ENCODE assay signal across 8 mouse cellular contexts in the genomic region with DNA sequence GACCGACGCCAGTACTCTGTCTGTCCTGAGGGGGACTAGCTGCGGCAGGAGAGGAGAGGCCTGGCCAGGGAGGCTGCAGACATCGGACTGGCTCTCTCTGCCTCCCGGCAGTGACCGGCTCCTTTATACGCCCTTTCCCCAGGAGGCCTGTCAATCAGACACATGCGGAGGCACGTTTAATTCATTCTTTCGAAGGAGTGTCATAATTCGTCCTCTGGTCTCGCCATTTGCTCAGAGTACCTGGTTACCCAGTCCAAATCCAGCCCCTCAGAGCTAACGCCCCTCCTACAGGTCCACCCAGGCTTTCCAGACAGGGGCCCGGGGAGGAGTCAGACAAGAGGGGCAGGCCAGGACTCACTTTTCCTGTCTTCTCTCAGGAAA. TPM values are rescaled to one million over a fixed set of nuclear protein-coding genes. Genes with fewer than 3 reads are reported as not detected.
DNase-seq lines count a peak whose midpoint lies in the region; ATAC-seq lines count a peak whose summit lies in the region.

A gene (minus strand): TSS at position 242 of the 381 bp plus-strand sequence.

- WGBS in embryonic facial prominence, embryonic 14.5 days: under 1% methylated on average over 13 of the region's 14 CpGs
- 1% methylated on average over 14 of the region's 14 CpGs for WGBS in heart, embryonic 12.5 days
- WGBS in kidney, embryonic 15.5 days: 3% methylated on average over 14 of the region's 14 CpGs
- WGBS in stomach, embryonic 16.5 days: 4% methylated on average over 14 of the region's 14 CpGs

- peaks cover 13% of the 10 kb centered on the region for H3K36me3 ChIP-seq in embryonic facial prominence, embryonic 14.5 days (ENCODE audit: control insufficient read depth, insufficient read depth, low read length)
- H3K36me3 ChIP-seq in heart, embryonic 12.5 days: no peaks in the 10 kb centered on the region
- H3K36me3 ChIP-seq in kidney, embryonic 15.5 days: no peaks in the 10 kb centered on the region
- 0 out of 2 replicates have a peak, but pooled peaks cover 4% of the 10 kb centered on the region for H3K36me3 ChIP-seq in stomach, embryonic 16.5 days (ENCODE audit: control insufficient read depth, insufficient read depth, low read length)

- H3K4me2 ChIP-seq in embryonic facial prominence, embryonic 14.5 days (ENCODE audit: low read depth, low read length): peak within 1 kb of the TSS; percentile 58
- peak within 1 kb of the TSS; percentile 70 for H3K4me2 ChIP-seq in heart, embryonic 12.5 days
- peak within 1 kb of the TSS; percentile 62 for H3K4me2 ChIP-seq in kidney, embryonic 15.5 days
- peak within 1 kb of the TSS; percentile 51 for H3K4me2 ChIP-seq in stomach, embryonic 16.5 days (ENCODE audit: low read depth, low read length)

- peak within 1 kb of the TSS; percentile 77 for H3K27ac ChIP-seq in embryonic facial prominence, embryonic 14.5 days (replicated peaks; ENCODE audit: low read depth, low read length)
- 0 out of 2 replicates have a peak within 1 kb of the TSS, but pooled peaks have one; percentile 46 for H3K27ac ChIP-seq in heart, embryonic 12.5 days (ENCODE audit: poor library complexity, severe bottlenecking)
- 0 out of 2 replicates have a peak within 1 kb of the TSS, but pooled peaks have one; percentile 11 for H3K27ac ChIP-seq in kidney, embryonic 15.5 days
- H3K27ac ChIP-seq in stomach, embryonic 16.5 days (ENCODE audit: low read length): peak within 1 kb of the TSS; percentile 77

- no peaks in the 10 kb centered on the region for H3K9me3 ChIP-seq in embryonic facial prominence, embryonic 14.5 days (ENCODE audit: control insufficient read depth, low read length)
- no peaks in the 10 kb centered on the region for H3K9me3 ChIP-seq in heart, embryonic 12.5 days (replicated peaks)
- H3K9me3 ChIP-seq in kidney, embryonic 15.5 days (replicated peaks): no peaks in the 10 kb centered on the region
- H3K9me3 ChIP-seq in stomach, embryonic 16.5 days (replicated peaks; ENCODE audit: control insufficient read depth, low read length): no peaks in the 10 kb centered on the region

- ATAC-seq in embryonic facial prominence, embryonic 14.5 days (ENCODE audit: low read depth): peak; percentile 96
- peak; percentile 76; the same call in 1 of the 2 replicates for ATAC-seq in heart, embryonic 12.5 days (ENCODE audit: insufficient number of reproducible peaks, low FRiP score)
- peak; percentile 92 for ATAC-seq in kidney, embryonic 15.5 days (replicated peaks; ENCODE audit: low FRiP score)
- peak; percentile 89 for ATAC-seq in stomach, embryonic 16.5 days (ENCODE audit: insufficient read depth, low FRiP score)

- H3K4me1 ChIP-seq in embryonic facial prominence, embryonic 14.5 days (ENCODE audit: control insufficient read depth, insufficient read depth, low read length): peaks cover 20% of the 10 kb centered on the region
- H3K4me1 ChIP-seq in heart, embryonic 12.5 days (replicated peaks): peaks cover 22% of the 10 kb centered on the region; the same call in 1 of the 2 replicates
- peaks cover 11% of the 10 kb centered on the region for H3K4me1 ChIP-seq in kidney, embryonic 15.5 days
- peaks cover 16% of the 10 kb centered on the region for H3K4me1 ChIP-seq in stomach, embryonic 16.5 days (ENCODE audit: control insufficient read depth, insufficient read depth, low read length)

- H3K27me3 ChIP-seq in embryonic facial prominence, embryonic 14.5 days (replicated peaks; ENCODE audit: control insufficient read depth, insufficient read depth, low read length): no peaks in the 10 kb centered on the region
- H3K27me3 ChIP-seq in heart, embryonic 12.5 days (replicated peaks): 0 out of 2 replicates have a peak, but pooled peaks cover 3% of the 10 kb centered on the region
- H3K27me3 ChIP-seq in kidney, embryonic 15.5 days: no peaks in the 10 kb centered on the region
- H3K27me3 ChIP-seq in stomach, embryonic 16.5 days (ENCODE audit: control insufficient read depth, insufficient read depth, low read length): no peaks in the 10 kb centered on the region

- DNase-seq in adrenal gland, adult (ENCODE audit: inconsistent age in 2 of 2, low spot score in 1 of 2): peak; percentile 37 to 61
- DNase-seq in adrenal gland, adult 18-20 months (ENCODE audit: low spot score in 2 of 2): no peak
- peak; percentile 95 for DNase-seq in embryonic facial prominence, embryonic 14.5 days (ENCODE audit: low spot score)
- DNase-seq in lung, postnatal 25 days (ENCODE audit: low spot score): peak; percentile 29
- no peak for DNase-seq in cerebellum, postnatal 4 days (ENCODE audit: low spot score in 2 of 2)

- peak within 1 kb of the TSS; percentile 69 for H3K9ac ChIP-seq in embryonic facial prominence, embryonic 14.5 days (ENCODE audit: low read depth, low read length)
- peak within 1 kb of the TSS; percentile 70 for H3K9ac ChIP-seq in heart, embryonic 12.5 days
- H3K9ac ChIP-seq in kidney, embryonic 15.5 days: 0 out of 2 replicates have a peak within 1 kb of the TSS, but pooled peaks have one; percentile 24
- peak within 1 kb of the TSS; percentile 71 for H3K9ac ChIP-seq in stomach, embryonic 16.5 days (ENCODE audit: low read length)

- peak within 1 kb of the TSS; percentile 48 for H3K4me3 ChIP-seq in embryonic facial prominence, embryonic 14.5 days (ENCODE audit: low read depth, low read length)
- H3K4me3 ChIP-seq in heart, embryonic 12.5 days: peak within 1 kb of the TSS; percentile 45
- peak within 1 kb of the TSS; percentile 42 for H3K4me3 ChIP-seq in kidney, embryonic 15.5 days (replicated peaks)
- H3K4me3 ChIP-seq in stomach, embryonic 16.5 days (replicated peaks; ENCODE audit: low read length): peak within 1 kb of the TSS; percentile 55

RNA-seq across cellular contexts. Expression of the gene that starts here (rescaled TPM):
- 1 to 10 TPM; 2.6 to 3.4 TPM for total RNA-seq in adrenal gland, adult 18-20 months (2021)
- 133 and 141 TPM in 2 replicates for polyA plus RNA-seq in embryonic facial prominence, embryonic 14.5 days (2014; fragmentation: Nextera tagmentation; extraction: Ambion mirVana)
- polyA plus RNA-seq in heart, embryonic 12.5 days (2016; fragmentation: Nextera tagmentation; extraction: Ambion mirVana): 11.6 and 12.3 TPM in 2 replicates
- polyA plus RNA-seq in kidney, embryonic 15.5 days (2015; fragmentation: Nextera tagmentation; extraction: Ambion mirVana): 24.0 and 25.5 TPM in 2 replicates
- polyA plus RNA-seq in stomach, embryonic 16.5 days (2015; fragmentation: Nextera tagmentation; extraction: Ambion mirVana): 54.9 and 59.8 TPM in 2 replicates

Comparison
In these comparisons a context has a peak if more than half of its experiments do, and no peak if none do; other contexts are left out.
1. DNase-seq: peak in adrenal gland, adult (2 of 2), embryonic facial prominence, embryonic 14.5 days (single experiment) and lung, postnatal 25 days (single experiment); none in adrenal gland, adult 18-20 months (0 of 2) and cerebellum, postnatal 4 days (0 of 2).
2. H3K27ac ChIP-seq: peak in every context shown above with its lines; median percentile 77 in embryonic facial prominence, embryonic 14.5 days; 77 in stomach, embryonic 16.5 days; 46 in heart, embryonic 12.5 days; 11 in kidney, embryonic 15.5 days.
3. Peak in every context shown above with its lines, with median percentiles within 50 percentile points of each other: ATAC-seq, H3K4me2 ChIP-seq, H3K4me3 ChIP-seq and H3K9ac ChIP-seq.